Mouse (Mus musculus): ENCODE data around the gene Atp12a. TPM values are rescaled to one million over a fixed set of nuclear protein-coding genes. Genes with fewer than 3 reads are reported as not detected.

Gene Atp12a
- polyA plus RNA-seq, 1 experiment = 0.19 TPM

- DNase-seq (ENCODE audit: low read depth) = no peak
Measured at GRCm38 (mm10) chr14:56379336-56379735, 14.5 kb downstream of the Atp12a start.

DNA sequence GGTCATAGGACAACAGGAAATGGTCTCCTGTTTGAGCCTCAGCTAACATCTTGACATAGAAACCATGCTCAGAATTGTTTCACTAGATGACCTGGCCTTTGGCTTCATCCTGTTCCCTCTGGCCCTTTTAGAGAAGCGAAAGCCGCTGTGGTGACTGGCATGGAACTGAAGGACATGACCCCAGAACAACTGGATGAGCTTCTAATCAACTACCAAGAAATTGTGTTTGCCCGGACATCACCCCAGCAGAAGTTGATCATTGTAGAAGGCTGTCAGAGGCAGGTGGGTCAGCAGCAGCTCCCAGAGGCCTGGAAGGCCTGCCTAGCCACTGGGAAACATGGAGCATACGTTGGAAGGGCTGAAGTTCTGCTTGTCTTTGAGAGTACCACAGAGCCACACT lies 17.5 kb downstream of the Atp12a start:
- DNase-seq (ENCODE audit: low read depth) = no peak

GRCm38 (mm10) chr14:56390247-56390646 lies 25.4 kb downstream of the Atp12a start:
- peak; percentile 47 for DNase-seq (ENCODE audit: low read depth)

GRCm38 (mm10) chr14:56393704-56394312 lies 28.9 kb downstream of the Atp12a start:
- no peak for DNase-seq (ENCODE audit: low read depth)

- DNase-seq (ENCODE audit: low read depth) = no peak
Measured at GRCm38 (mm10) chr14:56398001-56398400, 33.1 kb downstream of the Atp12a start.

DNA sequence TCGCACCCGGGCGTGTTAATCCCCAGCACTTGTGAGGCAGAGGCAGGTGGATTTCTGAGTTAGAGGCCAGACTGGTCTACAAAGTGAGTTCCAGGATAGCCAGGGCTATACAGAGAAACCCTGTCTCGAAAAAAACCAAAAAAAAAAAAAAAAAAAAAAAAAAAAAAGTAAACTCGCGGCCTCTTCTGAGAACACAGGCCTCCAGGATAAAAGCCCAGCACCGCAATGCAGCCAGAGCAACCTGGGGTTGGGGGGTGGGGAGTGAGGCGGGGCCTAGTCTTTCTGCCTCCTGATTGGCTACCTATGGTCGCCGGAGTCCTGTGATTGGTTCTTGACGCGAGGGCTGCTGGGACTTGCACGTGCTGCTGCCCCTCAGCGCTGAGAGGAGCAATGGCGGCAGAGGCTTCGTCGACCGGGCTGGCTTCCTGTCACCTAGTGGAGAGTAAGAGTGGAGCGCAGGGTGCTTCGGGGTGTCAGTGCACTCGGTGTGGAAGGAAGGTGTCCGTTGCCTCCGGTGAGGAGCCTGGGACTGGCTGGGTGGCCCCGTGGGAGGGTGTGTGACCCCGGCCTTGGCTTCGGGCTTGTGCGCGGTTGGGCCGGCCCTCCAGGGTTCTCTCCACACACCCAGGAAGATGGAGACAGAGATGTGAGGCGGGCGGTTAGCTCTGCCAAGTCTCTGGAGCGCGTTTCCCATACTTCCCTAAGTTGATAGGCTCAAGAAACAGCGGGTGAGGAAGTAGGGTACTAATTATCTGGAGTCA lies 37.6 kb downstream of the Atp12a start, which contains the start of gene Rnf17:
Gene Rnf17, plus strand, starts transcription at position 271 of the 761 bp plus-strand sequence.
- DNase-seq (ENCODE audit: low read depth) = no peak

DNA sequence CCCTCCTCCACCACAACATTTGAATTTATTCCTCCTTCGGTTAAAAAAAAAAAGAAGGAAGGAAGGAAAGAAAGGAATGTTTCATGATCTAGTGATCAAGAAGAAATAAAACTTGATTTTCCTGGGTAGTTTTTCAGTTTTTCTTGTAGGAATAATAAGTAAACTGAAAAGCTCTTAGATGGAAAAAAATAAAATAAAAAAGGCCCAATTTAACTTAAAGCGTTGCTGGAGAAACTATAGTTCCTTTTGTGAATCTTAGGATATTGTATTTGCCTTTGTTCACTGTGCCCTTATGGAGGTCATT lies 38.2 kb downstream of the Atp12a start:
- DNase-seq (ENCODE audit: low read depth) = no peak

Other genes with a start within 250 kb of the Atp12a start
- not detected in 2 replicates for gene Gzme, start 244.4 kb upstream of the Atp12a start, polyA plus RNA-seq (2012; rRNA removed)
- gene Gzmd, start 232.5 kb upstream of the Atp12a start, polyA plus RNA-seq (2012; rRNA removed) = not detected in 2 replicates
- gene Gzmg, start 205.5 kb upstream of the Atp12a start, polyA plus RNA-seq (2012; rRNA removed) = not detected in 2 replicates
- gene Gzmn, start 190.5 kb upstream of the Atp12a start, polyA plus RNA-seq (2012; rRNA removed) = not detected in 2 replicates
- not detected in 2 replicates for gene Gzmf, start 153.7 kb upstream of the Atp12a start, polyA plus RNA-seq (2012; rRNA removed)
- gene Gzmc, start 130.4 kb upstream of the Atp12a start, polyA plus RNA-seq (2012; rRNA removed) = 0.19 TPM in 1 of 2 replicates, not detected in the other
- gene Gzmb, start 102.8 kb upstream of the Atp12a start, polyA plus RNA-seq (2012; rRNA removed) = 0.78 and 1.3 TPM in 2 replicates
- 0.36 and 0.43 TPM in 2 replicates for gene Rnf17, start 37.5 kb downstream of the Atp12a start, polyA plus RNA-seq (2012; rRNA removed)
- 0.93 and 1.2 TPM in 2 replicates for gene Cenpj, start 210.4 kb downstream of the Atp12a start, polyA plus RNA-seq (2012; rRNA removed)
- gene Parp4, start 210.6 kb downstream of the Atp12a start, polyA plus RNA-seq (2012; rRNA removed) = 6.1 and 10.7 TPM in 2 replicates